Mouse (Mus musculus) gastrocnemius, postnatal 14 days (tissue): ENCODE measurements around the gene Nkd2. TPM values are rescaled to one million over a fixed set of nuclear protein-coding genes. Genes with fewer than 3 reads are reported as not detected.

Experiments used
- DNase-seq: peaks from one replicate; pipeline ENCODE4 v3.0.0; 2021; ENCODE audit warnings: mixed read lengths
- intact Hi-C: fragments of 180-260 bp; cut with DNase I; formaldehyde crosslinking; loops from one replicate; pipeline ENCODE4 v1.15.1; 2025; ENCODE audit warnings: low total_unique reads
- long read RNA-seq, 2 experiments: library from polyadenylated mRNA; stranded (forward); transcript quantifications; one replicate each; pipeline ENCODE4 v2.0.0; 2021
- total RNA-seq, 2 experiments: library from RNA; stranded (reverse); gene quantifications; 2 replicates each; pipeline ENCODE4 v1.2.3; 2021

Gene Nkd2
- 1 to 10 TPM; 1.6 to 2.2 TPM for total RNA-seq
- long read RNA-seq, experiment 1, full-length matches to known transcripts = 4 of 5 reads
- long read RNA-seq, experiment 1, partial matches to known transcripts = 1 of 5 reads
- long read RNA-seq, experiment 1, other reads (novel, unspliced or antisense) = 0 of 5 reads
- long read RNA-seq, experiment 2, full-length matches to known transcripts = 2 of 2 reads
- long read RNA-seq, experiment 2, partial matches to known transcripts = 0 of 2 reads
- long read RNA-seq, experiment 2, other reads (novel, unspliced or antisense) = 0 of 2 reads

GRCm38 (mm10) chr13:73847465-73847836, at the start of gene Nkd2:
Gene Nkd2 (minus strand): TSS chr13:73847631.
- DNase-seq = peak; percentile 86
- intact Hi-C loops = no loop called here

DNA sequence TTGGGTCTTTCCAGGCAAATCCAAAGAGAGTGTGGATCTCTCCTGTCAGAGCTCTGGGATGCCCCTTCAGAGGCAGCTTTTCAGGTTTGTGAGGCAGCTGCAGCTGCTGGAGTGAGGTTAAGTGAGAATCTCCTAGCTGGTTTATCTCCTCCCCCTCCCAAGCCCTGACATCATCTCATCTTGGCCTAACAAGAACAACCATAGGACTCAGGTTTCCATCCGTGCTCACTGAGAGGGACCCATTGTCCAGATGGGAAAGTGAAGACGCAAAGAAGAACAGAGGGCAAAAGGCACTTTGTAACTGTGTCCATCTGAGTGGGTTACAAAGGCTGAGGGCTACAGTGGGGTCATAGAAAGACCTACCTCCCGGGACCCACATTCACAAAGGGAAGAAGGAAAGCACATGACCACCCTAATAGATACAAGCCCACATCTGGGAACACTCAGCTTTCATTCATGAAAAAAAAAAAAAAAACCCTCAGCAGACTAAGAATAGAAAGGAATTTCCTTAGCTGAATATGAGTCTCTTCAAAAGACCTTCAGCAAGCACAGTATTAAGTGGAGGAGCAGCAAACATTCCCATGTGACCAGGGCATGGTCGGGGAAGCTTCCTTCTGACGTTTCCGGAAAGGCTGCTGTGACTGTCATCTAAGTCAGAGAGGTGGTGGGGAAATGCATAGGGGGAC, 45.2 kb upstream of the Nkd2 start:
- intact Hi-C loops = no loop called here
- DNase-seq = peak; percentile 16

GRCm38 (mm10) chr13:73887415-73887874, 40.0 kb upstream of the Nkd2 start:
- DNase-seq = peak; percentile 73
- intact Hi-C loops = no loop called here

DNA sequence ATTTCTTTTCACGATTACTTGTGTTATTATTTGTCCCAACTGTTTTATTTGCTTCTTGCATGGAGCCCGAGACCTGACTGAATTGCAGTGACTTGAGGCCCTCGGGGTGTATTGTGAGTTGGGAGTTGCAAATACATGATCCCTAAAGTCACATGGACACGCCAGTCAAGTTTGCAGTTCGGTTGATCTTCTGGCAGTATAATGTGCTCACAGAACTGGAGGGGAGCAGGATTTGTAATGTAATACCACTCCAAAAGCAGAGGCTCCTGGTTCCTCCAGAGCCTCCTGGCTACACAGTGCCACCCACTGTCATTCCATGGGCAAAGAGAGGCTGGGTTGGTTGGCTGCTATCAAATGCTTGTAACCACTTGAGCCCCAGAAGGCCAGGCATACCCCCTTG, 39.2 kb upstream of the Nkd2 start:
- DNase-seq = no peak
- intact Hi-C loops = no loop called here

DNA sequence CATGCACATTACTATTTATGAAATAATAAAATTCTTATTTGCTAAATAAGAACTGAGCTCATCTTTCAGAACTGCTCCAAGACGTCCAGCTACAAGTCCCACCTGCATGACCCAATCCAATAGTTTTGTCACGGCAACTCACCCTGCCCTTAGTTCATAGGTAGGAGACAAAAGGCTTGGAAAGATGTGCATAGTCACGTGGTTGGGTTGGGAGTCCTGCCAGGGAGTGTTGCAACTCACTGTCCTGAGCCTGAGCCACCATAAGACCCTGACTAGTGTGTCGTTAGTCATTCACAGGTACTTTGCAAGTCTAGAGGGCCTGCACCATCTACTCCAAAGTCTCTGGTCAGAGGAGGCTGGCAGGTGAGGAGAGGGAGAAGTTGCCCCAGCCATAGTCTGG, 38.6 kb upstream of the Nkd2 start:
- DNase-seq = no peak
- intact Hi-C loops = no loop called here

DNA sequence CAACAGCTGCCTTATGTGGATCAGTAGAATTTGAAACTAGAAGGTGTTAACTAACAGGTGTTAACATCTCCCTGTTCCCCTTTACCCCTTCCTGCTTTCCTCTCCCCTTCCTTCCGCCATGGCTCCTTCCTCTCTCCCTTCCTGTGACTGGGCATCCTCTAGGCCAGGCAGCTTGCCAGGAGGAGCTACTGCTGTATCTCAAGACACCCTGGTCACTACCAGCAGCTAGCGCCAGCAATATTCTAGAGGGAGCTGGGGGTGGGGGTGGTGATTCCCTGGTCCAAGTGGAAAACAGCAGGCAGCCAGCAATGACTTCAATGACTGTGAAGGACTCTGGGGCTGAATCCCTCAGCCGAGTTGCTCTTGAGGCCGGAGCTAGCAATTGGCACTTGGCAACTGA, 38.2 kb upstream of the Nkd2 start:
- intact Hi-C loops = no loop called here
- DNase-seq = peak; percentile 23

GRCm38 (mm10) chr13:73881347-73881746, 33.9 kb upstream of the Nkd2 start:
- intact Hi-C loops = no loop called here
- DNase-seq = no peak

DNA sequence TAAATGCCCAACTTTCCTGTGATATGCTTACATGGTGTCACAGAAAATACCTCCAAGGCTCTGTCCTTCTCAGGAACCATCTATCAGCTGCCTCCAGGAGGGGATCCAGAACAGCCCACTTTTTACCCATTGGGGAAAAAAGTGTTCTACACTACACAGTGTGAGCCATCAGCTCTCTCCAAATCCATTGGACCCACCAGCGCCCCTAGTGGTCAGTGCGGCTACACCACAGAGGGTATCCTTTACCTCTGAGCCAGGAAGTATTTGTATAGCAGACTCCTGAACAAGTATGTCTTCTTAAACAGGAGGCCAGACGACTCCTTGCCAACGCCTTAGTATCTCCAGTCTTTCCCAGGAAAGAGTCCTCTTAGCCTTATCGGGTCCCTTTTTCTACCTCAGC, 32.4 kb upstream of the Nkd2 start:
- intact Hi-C loops = no loop called here
- DNase-seq = peak; percentile 54

- intact Hi-C loops = no loop called here
- no peak for DNase-seq
Observed at GRCm38 (mm10) chr13:73872159-73872558, 24.7 kb upstream of the Nkd2 start.

GRCm38 (mm10) chr13:73846589-73847464, 604 bp downstream of the Nkd2 start:
- intact Hi-C loops = no loop called here
- DNase-seq = peak; percentile 21

GRCm38 (mm10) chr13:73842696-73843095, 4.7 kb downstream of the Nkd2 start:
- no peak for DNase-seq
- intact Hi-C loops = no loop called here

DNA sequence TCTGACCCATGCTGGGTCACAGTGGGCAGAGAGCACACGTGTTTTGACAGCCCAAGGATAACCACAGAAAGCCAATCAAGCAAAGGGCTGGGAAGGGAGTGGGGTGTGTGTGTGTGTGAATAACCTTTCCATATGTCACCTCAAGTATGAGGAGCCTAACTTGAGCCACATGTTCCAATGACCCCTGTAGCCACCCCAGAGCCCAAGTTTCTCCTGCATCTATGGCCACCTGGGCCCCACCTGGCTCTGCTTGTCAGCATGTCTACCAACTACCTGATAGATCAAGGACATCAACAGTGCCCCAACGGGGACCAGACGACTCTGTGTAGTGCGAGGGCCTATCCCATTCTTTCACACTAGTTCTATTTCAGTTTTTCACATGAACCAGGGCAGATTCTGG, 7.7 kb downstream of the Nkd2 start:
- intact Hi-C loops = loop anchor here (2.0 kb wide), 1 partner anchor 65 kb away; no protein-coding TSS in a partner anchor

DNA sequence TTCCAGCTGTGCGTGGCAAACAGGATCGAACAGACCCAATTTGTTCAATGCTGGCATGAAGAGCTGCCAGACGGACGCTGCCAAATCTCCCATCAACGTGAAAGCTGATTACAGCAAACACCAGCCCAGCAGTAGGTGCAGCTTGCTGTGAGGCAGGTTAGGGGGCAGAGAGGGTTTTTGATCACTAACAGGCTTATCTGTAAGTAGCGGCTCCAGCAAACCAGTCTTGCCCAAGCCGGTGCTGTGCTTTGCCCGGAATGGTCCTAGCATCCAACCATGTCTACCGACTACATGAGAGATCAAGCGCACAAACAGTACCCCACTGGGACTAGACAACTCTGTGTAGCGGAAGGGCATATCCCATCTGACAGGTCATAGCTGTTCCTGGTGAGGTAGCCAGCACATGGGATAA, 8.3 kb downstream of the Nkd2 start:
- intact Hi-C loops = no loop called here

More for the DNA sequence above, 7.7 kb downstream of the Nkd2 start:
- no peak for DNase-seq

DNA sequence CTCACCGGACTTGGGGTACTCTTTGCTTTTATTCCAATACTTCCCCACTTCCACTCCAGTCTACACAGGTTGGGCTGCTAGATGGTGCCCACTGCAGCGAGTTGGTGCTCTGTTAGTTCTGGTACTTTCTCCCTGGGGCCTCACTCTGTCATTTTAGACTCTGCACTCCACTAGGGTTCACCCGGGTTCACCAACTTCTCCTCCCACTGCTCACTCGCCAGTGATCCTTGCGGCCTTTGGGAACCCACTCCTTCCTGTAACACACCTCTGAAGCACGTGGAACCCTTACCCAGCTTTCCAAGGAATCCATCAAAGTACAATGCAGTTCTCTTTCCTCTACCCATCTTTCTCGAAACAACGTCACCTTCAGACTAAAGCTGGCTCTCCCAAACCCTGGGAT, 9.7 kb downstream of the Nkd2 start:
- no peak for DNase-seq
- intact Hi-C loops = no loop called here

More for the DNA sequence above, 8.3 kb downstream of the Nkd2 start:
- no peak for DNase-seq

- no peak for DNase-seq
- intact Hi-C loops = no loop called here
Observed at GRCm38 (mm10) chr13:73836491-73836890, 10.9 kb downstream of the Nkd2 start.

GRCm38 (mm10) chr13:73835791-73836190, 11.6 kb downstream of the Nkd2 start:
- intact Hi-C loops = no loop called here
- DNase-seq = no peak

- DNase-seq = peak; percentile 14
- intact Hi-C loops = loop anchor here (2.0 kb wide), 1 partner anchor 73 kb away; no protein-coding TSS in a partner anchor
Observed at GRCm38 (mm10) chr13:73833809-73834208, 13.6 kb downstream of the Nkd2 start.

DNA sequence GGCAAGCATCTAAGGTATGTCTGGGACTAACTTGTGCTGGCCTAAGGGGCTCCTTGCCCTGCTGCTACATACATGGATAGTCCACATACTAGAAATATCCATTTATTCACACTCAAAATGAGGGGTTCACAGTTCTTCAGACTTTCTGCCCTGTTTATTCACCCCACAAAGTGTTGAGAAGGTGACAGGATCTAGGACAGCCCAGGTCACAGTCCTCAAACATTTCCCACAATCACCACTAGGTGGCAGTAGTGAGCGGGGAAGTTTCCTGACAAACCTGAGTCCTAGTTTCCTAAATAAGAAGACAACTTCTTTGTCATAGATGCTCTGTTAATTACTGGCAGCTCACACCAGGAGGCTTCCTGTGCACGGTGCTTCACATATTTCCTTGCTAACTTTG, 15.9 kb downstream of the Nkd2 start:
- intact Hi-C loops = no loop called here
- DNase-seq = peak; percentile 59

DNA sequence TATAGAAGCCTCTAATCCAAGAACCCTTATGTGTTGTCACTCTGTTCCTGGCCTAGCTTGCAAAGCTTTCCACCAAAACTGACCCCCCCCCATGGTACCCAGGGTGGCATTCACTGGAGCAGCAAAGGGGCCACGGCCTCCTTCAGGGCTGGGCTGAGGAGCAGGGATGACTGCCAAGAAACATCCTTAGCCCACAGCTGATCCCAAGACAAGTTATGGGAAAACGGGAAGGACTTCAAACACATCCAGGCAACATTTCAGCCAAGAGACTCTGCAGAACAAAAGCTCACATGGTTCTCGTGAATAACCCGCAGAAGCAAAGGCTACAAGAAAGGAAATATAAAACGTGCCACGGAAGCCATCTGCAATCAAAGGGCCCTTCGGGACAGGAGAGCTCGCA, 20.2 kb downstream of the Nkd2 start:
- intact Hi-C loops = no loop called here
- DNase-seq = no peak

DNA sequence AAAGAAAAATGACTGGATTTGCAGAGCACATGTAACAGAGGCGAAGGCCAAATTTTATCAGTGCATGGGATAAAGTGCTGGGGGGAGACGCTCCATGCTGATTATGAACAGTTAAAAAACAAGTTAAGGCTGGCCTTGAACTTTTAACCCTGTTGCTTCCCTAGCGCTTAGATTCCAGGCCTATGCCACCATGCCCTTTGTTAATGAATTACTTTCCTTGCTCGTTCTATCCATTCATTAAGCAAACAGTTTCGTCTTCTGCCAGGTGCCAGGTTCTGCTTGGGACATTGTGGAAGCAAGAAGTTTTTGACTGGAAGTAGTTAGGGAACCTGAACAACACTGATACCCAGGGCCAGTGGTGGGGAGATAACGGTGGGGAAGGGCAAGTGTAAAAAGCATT, 23.7 kb downstream of the Nkd2 start:
- intact Hi-C loops = loop anchor here (2.0 kb wide), 1 partner anchor 107 kb away; no protein-coding TSS in a partner anchor
- no peak for DNase-seq
